Mouse (Mus musculus) brain, adult 10 weeks (tissue): ENCODE results near the gene Ttc7b. TPM values are rescaled to one million over a fixed set of nuclear protein-coding genes. Genes with fewer than 3 reads are reported as not detected.

ENCODE experiments used
- polyA plus RNA-seq: library from polyadenylated mRNA; stranded (reverse); fragments of 350-450 nt; fragmentation: Illumina TruSeq; extraction: RNeasy Lipid Tissue Mini Kit (QIAGEN cat#74804); gene quantifications from one replicate; pipeline ENCODE4 v1.2.3, GENCODE M21; 2015; ENCODE audit warnings: low read depth, low replicate concordance

Gene Ttc7b
- 137 TPM for polyA plus RNA-seq

DNA sequence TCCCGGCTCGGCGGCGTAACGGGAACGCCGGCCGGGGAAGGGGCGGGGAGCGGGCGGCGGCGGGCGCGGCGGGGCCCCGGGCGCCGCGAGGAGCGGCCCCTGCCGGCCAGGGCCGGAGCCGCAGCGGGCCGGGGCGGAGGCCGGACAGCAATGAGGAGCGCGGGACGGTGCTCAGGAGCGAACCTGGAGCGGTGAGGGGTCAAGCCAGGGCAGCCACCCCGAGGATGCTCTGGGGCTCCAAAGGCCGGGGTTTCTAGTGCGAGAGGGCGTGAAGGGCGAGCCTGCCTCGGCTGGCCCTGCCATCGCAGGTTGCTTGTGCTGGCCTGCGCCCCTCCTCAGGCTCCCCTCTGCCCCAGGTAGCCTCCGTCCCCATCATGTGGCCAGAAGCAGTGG is at the start of gene Ttc7b:
Gene Ttc7b (minus strand): TSS at position 33 of the 393 bp plus-strand sequence.

Other genes starting within 250 kb of the Ttc7b start
- gene Rps6ka5, start 206.2 kb upstream of the Ttc7b start, polyA plus RNA-seq, result 12.6 TPM